Mouse (Mus musculus) CD4-positive, CD25-positive, alpha-beta regulatory T cell, adult 2 months (primary cell): ENCODE measurements at regions not wholly inside any gene's neighbourhood (a gene's known extent, or its start where the extent isn't known, plus 50 kb on each side); places are given as distances from the start of the nearest gene placed in this dataset.

Experiments
- DNase-seq: peaks from one replicate; pipeline ENCODE4 v3.0.0-alpha.2; 2012; ENCODE audit warnings: low read depth, low spot score

DNA sequence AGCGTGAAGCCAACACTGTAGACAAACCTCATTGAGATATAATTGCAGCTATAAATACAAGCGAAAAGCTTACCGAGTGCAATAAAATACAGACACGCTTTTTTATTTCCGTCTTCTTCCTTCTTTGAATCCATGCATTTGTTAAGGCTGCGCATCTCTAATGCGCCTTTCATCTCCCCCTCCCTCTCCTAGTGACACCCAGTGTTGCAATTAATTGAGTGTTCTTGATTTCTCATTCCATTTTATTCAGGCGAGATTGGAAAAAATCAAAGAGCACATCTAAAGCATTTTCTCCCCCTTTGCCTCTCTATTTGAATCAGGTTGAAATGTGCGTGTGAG lies 293.2 kb upstream of the Tle4 start:
- DNase-seq: no peak

- DNase-seq: no peak
These were observed 292.6 kb upstream of the Tle4 start for GRCm38 (mm10) chr19:14890241-14891089.

- no peak for DNase-seq
These were observed 291.9 kb upstream of the Tle4 start for GRCm38 (mm10) chr19:14889794-14890193.

DNA sequence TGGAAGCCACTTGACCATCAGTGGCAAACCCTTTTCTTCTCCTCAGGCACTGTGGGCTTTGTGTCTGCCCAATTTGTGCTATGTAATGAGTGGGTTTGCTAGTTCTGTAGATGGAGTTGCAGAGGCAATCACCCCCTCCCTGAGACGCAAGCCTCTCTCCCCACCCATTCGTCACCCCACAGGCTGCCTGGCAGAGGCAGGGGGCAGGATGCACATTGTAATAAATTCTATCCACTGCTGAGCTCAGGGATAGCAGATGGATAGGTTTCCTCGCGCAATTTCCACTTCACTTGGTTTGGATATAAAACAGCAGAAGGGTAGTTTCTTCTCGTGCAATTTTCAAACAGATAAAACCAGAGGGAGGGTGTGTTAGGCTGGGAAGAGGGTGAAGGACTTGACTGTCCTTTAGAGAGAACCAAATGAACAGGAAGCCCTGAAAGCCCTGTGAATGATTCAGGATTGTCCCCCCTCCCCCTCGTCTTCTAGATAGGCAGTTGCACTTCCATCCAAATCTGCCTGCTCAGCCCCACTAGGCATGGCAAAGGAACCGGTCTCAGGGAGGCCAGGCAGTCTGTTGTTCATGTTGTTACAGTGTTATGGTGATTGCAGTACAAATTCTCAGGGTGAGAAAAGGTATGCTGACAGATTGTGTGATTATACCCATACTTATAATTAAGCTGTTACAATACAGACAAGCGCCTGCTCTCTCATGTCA lies 286.0 kb upstream of the Tle4 start:
- no peak for DNase-seq

DNA sequence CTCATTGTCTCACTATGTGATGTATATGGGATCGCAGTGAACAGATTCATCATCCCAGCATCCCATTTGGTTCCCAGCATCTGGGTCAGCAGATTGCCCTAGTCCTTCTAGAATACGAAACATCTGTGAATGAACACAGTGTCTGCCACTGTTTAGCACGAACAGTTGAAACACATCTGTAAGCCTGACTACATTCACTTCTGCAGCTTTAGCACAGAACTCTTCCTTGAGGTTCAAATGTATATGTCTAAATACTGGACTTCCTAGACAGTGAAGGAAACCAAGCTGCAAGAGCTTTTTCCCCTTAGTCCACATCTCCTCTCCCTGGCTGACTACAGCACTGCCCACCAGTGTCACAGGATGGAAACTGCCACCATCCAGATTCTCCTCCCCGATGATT lies 283.0 kb upstream of the Tle4 start:
- DNase-seq: no peak

GRCm38 (mm10) chr19:14873986-14874385 lies 276.1 kb upstream of the Tle4 start:
- DNase-seq: no peak

DNA sequence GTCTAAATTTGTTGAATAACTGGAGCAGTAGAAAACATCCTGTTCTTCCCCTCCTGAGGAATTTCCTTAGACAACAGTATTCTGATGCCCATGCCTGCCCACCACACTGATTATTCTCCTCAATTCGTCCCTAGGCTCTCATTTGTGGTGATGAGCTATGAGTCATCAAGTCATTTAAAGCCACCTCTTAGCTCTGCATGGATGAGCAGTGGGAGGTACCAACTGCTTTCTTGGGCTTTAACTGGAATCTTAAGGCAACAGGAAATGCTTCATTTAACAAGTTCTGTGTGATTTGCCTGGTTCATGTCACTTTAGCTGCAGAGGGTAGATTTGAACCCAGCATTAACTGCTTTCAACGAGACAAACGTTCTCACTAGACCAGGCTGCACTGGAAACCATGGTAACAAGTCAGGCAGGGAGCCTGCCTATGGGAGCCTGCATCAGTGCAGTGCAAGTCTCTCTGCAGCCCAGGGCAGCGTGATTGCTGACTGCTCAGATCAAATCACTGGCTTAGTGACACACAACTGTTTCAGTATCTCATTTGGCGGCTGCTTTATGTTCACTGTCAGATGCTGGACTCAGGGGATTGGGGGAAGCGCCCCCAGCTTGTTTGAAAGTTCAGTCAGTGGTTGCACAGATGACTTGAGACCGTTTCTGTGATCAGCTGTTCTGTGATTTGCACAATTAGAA lies 273.5 kb upstream of the Tle4 start:
- DNase-seq: no peak

DNA sequence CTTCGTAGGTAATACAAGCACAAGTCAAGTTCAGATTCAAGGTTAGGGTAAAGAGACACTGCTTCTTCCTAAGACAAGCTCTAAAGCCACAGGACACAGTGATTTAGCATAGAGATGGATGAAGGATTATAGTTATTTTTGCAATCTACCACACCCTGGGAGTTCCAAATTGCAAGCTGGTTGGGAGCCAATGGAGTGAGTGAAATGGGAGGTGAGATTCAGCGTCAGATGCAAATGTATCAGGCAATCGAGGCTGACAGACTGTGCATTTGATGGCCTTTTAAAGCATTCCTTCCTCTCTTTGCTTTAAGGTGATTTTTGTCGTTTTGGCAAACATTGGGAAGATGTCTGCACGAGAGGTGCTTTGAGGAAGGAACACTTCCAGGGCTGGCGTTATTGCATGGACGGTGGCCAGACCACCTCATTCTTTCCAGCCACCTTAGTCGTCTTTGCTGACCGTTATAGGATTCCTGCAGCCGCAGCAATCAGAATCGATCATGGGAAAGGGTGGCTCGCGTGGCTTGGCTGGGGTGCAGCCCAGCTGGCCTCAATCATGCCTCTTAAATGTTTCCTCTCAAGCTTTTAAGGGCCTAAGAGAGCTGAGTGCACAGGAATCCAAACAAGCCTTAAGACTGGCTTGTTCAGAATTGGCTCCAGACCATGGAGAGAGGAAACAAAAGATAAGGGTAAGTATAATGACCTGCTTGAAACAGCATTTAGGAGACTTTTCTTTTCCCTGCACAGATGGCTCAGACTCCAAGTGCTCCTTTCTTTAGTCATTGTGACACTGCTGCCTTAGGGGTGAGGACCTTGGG lies 265.0 kb upstream of the Tle4 start:
- no peak for DNase-seq

DNA sequence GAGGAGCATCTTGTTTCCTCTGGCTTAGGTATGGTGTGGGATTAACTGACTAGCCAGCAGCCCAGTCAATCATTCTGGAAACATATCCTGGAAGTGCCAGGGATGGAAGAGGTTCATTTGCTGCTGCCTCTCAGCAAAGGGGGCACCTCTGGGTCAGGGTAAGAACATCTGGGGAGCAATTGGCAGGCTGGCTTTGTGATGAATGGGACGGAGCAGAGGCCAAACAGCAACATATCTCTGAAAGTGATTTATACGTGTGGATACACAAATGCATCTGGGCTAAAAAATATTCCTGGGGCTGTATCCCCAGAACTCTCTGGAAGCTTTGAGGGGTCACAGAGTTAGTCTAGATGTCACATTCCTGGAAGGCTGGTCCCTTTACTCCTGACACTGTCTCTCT lies 257.2 kb upstream of the Tle4 start:
- DNase-seq: no peak

DNA sequence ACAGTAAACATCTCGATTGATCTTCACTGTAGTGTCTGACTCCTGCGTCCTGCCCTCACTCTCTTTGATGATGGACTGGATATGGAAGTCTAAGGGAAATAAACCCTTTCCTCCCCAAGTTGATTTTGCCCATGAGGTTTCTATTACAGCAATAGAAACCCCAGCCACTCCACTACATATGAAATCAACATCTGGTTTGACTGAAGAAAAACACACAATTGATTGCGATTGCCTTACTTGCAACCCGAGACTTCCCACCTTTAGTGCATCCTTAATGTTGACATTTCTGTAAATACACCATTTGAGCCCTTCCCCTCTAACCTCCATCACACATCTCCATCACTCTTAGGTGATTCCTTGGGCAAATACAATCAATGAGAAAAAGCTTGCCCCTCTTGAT lies 255.6 kb upstream of the Tle4 start:
- DNase-seq: no peak

- no peak for DNase-seq
These were observed 251.7 kb upstream of the Tle4 start for GRCm38 (mm10) chr19:14849561-14849960.

GRCm38 (mm10) chr19:14847120-14847519 lies 249.3 kb upstream of the Tle4 start:
- no peak for DNase-seq

- DNase-seq: no peak
These were observed 237.8 kb upstream of the Tle4 start for GRCm38 (mm10) chr19:14835629-14836028.

GRCm38 (mm10) chr19:14816354-14816753 lies 218.5 kb upstream of the Tle4 start:
- DNase-seq: no peak

DNA sequence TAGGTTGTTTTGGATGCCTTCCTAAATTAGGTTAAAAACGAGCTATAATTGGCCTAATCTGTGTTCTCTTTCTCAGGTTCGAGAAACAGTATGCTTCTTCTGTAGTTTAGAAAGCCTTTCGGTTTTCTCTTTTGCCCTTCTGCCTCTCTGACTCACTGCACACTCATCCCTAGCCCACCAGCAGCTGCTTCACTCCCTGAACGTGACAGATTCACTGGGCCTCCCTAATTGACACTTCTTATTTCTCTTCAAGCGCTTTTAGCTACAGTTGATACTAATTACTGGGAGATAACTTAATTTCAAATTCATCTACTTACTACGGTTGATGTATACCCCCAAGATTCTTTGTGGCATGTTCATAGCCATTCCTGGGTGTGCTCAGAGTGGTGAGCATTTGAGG lies 208.9 kb upstream of the Tle4 start:
- DNase-seq: no peak

GRCm38 (mm10) chr19:14802909-14803650 lies 205.2 kb upstream of the Tle4 start:
- DNase-seq: no peak

GRCm38 (mm10) chr19:14801669-14802068 lies 203.8 kb upstream of the Tle4 start:
- DNase-seq: no peak

GRCm38 (mm10) chr19:14799002-14799401 lies 201.2 kb upstream of the Tle4 start:
- DNase-seq: no peak

DNA sequence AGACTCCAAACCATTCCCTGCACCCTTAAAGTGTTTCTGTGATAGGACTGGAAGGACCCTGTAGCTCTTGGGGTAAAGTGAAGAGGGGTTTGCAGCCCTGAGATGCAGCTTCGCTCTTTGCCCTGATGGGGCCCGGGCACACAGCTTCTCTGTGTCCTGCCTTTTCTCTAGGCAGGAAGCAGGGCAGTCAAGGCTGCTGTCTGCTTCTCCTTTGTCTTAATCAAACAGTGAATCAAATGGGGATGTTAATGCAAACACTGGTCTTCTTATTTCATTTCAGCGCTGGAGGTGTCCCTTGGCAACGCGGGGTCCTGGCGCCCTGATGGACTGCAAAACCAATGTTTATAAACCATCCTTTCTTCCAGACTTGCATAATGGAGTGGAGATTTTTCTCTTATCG lies 200.6 kb upstream of the Tle4 start:
- DNase-seq: no peak

DNA sequence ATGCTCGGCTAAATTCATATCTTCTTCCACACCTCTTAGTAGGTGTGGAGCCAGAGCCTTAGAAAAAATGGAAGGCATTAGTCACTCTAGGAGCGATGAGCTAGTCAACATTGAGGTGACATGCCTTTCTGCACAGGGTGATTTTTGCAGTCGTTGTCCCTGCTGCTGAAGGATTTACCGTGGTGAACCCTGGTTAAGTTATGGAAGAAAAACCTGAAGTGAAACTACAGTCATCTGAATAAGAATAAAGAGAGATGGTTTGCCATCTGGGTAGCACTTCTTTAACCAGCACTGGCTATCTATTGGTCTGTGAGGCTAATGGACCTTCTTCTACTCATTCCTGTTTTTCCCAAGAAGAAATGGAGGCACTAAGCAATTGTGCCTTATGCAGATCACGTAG lies 198.1 kb upstream of the Tle4 start:
- DNase-seq: no peak

- no peak for DNase-seq
These were observed 192.1 kb upstream of the Tle4 start for GRCm38 (mm10) chr19:14789992-14790391.
